Mouse (Mus musculus) forebrain, embryonic 15.5 days (tissue): Measurements from ENCODE around the gene Rem1. TPM values are rescaled to one million over a fixed set of nuclear protein-coding genes. Genes with fewer than 3 reads are reported as not detected.
A peak's percentile ranks its signal among the peaks of the same experiment; 100 is the strongest.

Experiments used
- ATAC-seq: fragments of 200-750 bp; cut with Nextera tagmentation; replicated peaks from 2 replicates; pipeline ENCODE4 v1.8.0; 2017; ENCODE audit warnings: mild to moderate bottlenecking, moderate TSS enrichment, moderate library complexity
- H3K27ac ChIP-seq: fragments of 300-500 bp; sonication (generic); replicated peaks from 2 replicates; pipeline ENCODE4 v1.5.1; 2015; ENCODE audit warnings: mild to moderate bottlenecking, inconsistent platforms
- H3K27me3 ChIP-seq: fragments of 300-500 bp; sonication (generic); 2 replicates; pipeline ENCODE4 v1.6.1; 2015; ENCODE audit warnings: inconsistent platforms
- H3K36me3 ChIP-seq: fragments of 300-500 bp; sonication (generic); 2 replicates; pipeline ENCODE4 v1.6.1; 2015; ENCODE audit warnings: mild to moderate bottlenecking, inconsistent platforms
- H3K4me1 ChIP-seq: fragments of 300-500 bp; sonication (generic); 2 replicates; pipeline ENCODE4 v1.6.1; 2015; ENCODE audit warnings: inconsistent platforms
- H3K4me2 ChIP-seq: fragments of 300-500 bp; sonication (generic); replicated peaks from 2 replicates; pipeline ENCODE4 v1.6.1; 2015; ENCODE audit warnings: mild to moderate bottlenecking, inconsistent platforms
- H3K4me3 ChIP-seq: fragments of 300-500 bp; sonication (generic); 2 replicates; pipeline ENCODE4 v1.5.1; 2015; ENCODE audit warnings: mild to moderate bottlenecking, inconsistent platforms
- H3K9ac ChIP-seq: fragments of 300-500 bp; sonication (generic); replicated peaks from 2 replicates; pipeline ENCODE4 v1.6.1; 2015; ENCODE audit warnings: mild to moderate bottlenecking, inconsistent platforms
- H3K9me3 ChIP-seq: fragments of 300-500 bp; sonication (generic); 2 replicates; pipeline ENCODE4 v1.6.1; 2016; ENCODE audit warnings: inconsistent platforms
- WGBS: fragments of 180-500 bp; shearing (Covaris S2); methylation state at CpG from one replicate; pipeline ENCODE4 v1.1.7; 2015; ENCODE audit warnings: mixed read lengths; 5-methylcytosine and 5-hydroxymethylcytosine counted together
- polyA plus RNA-seq: library from polyadenylated mRNA; unstranded; fragments of >200 nt; fragmentation: Nextera tagmentation; extraction: Ambion mirVana; gene quantifications from 2 replicates; pipeline ENCODE4 v1.2.1, GENCODE M21; 2015

The Rem1 gene
- polyA plus RNA-seq, 1 experiment from 2014 or later = 0.62 TPM

- Histone ChIP-seq H3K4me3 (peak overlapping the region; percentile 7; the same call in 1 of the 2 replicates), H3K4me1 (no peaks in the 10 kb centered on the region), H3K9me3 (no peaks in the 10 kb centered on the region), H3K4me2 (peak overlapping the region; percentile 33), H3K9ac (no peak overlapping the region), H3K27ac (no peak overlapping the region), H3K27me3 (peaks cover 8% of the 10 kb centered on the region; the same call in 1 of the 2 replicates), H3K36me3 (no peaks in the 10 kb centered on the region)
- no peak for ATAC-seq
- 48% methylated on average over 17 of the region's 17 CpGs for WGBS
Measured at GRCm38 (mm10) chr2:152633334-152633733, 6.6 kb downstream of the Rem1 start.

GRCm38 (mm10) chr2:152634311-152634710, 7.6 kb downstream of the Rem1 start:
- no peak overlapping the region for H3K4me3 ChIP-seq
- H3K27me3 ChIP-seq = no peaks in the 10 kb centered on the region
- H3K4me2 ChIP-seq = no peak overlapping the region
- no peak overlapping the region for H3K9ac ChIP-seq
- no peaks in the 10 kb centered on the region for H3K9me3 ChIP-seq
- H3K36me3 ChIP-seq = no peaks in the 10 kb centered on the region
- ATAC-seq = no peak
- 78% methylated on average over 29 of the region's 29 CpGs for WGBS
- no peaks in the 10 kb centered on the region for H3K4me1 ChIP-seq
- no peak overlapping the region for H3K27ac ChIP-seq

- Histone ChIP-seq H3K9me3 (no peaks in the 10 kb centered on the region), H3K27ac (no peak overlapping the region), H3K9ac (no peak overlapping the region), H3K4me3 (no peak overlapping the region), H3K4me1 (peaks cover 4% of the 10 kb centered on the region; the same call in 1 of the 2 replicates), H3K27me3 (no peaks in the 10 kb centered on the region), H3K4me2 (no peak overlapping the region), H3K36me3 (no peaks in the 10 kb centered on the region)
- no peak for ATAC-seq
- 80% methylated on average over 23 of the region's 23 CpGs for WGBS
Measured at GRCm38 (mm10) chr2:152636246-152637005, 9.7 kb downstream of the Rem1 start.

- Histone ChIP-seq H3K4me2 (no peak overlapping the region), H3K4me3 (no peak overlapping the region), H3K9me3 (no peaks in the 10 kb centered on the region), H3K27me3 (no peaks in the 10 kb centered on the region), H3K4me1 (peaks cover 4% of the 10 kb centered on the region; the same call in 1 of the 2 replicates), H3K36me3 (no peaks in the 10 kb centered on the region), H3K9ac (no peak overlapping the region), H3K27ac (no peak overlapping the region)
- ATAC-seq = no peak
- WGBS = 88% methylated on average over 6 of the region's 6 CpGs
Measured at GRCm38 (mm10) chr2:152637006-152637322, 10.2 kb downstream of the Rem1 start.

- Histone ChIP-seq H3K4me2 (no peak overlapping the region), H3K36me3 (no peaks in the 10 kb centered on the region), H3K4me1 (peaks cover 4% of the 10 kb centered on the region; the same call in 1 of the 2 replicates), H3K4me3 (no peak overlapping the region), H3K9me3 (no peaks in the 10 kb centered on the region), H3K27ac (no peak overlapping the region), H3K9ac (no peak overlapping the region), H3K27me3 (no peaks in the 10 kb centered on the region)
- WGBS = 97% methylated on average over 4 of the region's 4 CpGs
- no peak for ATAC-seq
Measured at GRCm38 (mm10) chr2:152637381-152637780, 10.6 kb downstream of the Rem1 start.

GRCm38 (mm10) chr2:152638865-152639264, 12.1 kb downstream of the Rem1 start:
- H3K27me3 ChIP-seq = no peaks in the 10 kb centered on the region
- no peak overlapping the region for H3K9ac ChIP-seq
- no peak for ATAC-seq
- H3K9me3 ChIP-seq = no peaks in the 10 kb centered on the region
- H3K4me3 ChIP-seq = no peak overlapping the region
- no peak overlapping the region for H3K4me2 ChIP-seq
- H3K27ac ChIP-seq = no peak overlapping the region
- H3K4me1 ChIP-seq = peaks cover 4% of the 10 kb centered on the region; the same call in 1 of the 2 replicates
- no peaks in the 10 kb centered on the region for H3K36me3 ChIP-seq
- WGBS = 65% methylated on average over 6 of the region's 6 CpGs

- H3K4me2 ChIP-seq = no peak overlapping the region
- H3K9me3 ChIP-seq = no peaks in the 10 kb centered on the region
- H3K4me1 ChIP-seq = peaks cover 4% of the 10 kb centered on the region; the same call in 1 of the 2 replicates
- 18% methylated on average over 11 of the region's 11 CpGs for WGBS
- H3K27ac ChIP-seq = no peak overlapping the region
- H3K4me3 ChIP-seq = no peak overlapping the region
- ATAC-seq = no peak
- H3K27me3 ChIP-seq = no peaks in the 10 kb centered on the region
- H3K9ac ChIP-seq = no peak overlapping the region
- H3K36me3 ChIP-seq = no peaks in the 10 kb centered on the region
Measured at GRCm38 (mm10) chr2:152639406-152640113, 12.8 kb downstream of the Rem1 start.

- Histone ChIP-seq H3K4me3 (no peak overlapping the region), H3K9me3 (no peaks in the 10 kb centered on the region), H3K4me2 (no peak overlapping the region), H3K4me1 (peaks cover 16% of the 10 kb centered on the region), H3K27me3 (no peaks in the 10 kb centered on the region), H3K36me3 (no peaks in the 10 kb centered on the region), H3K9ac (no peak overlapping the region), H3K27ac (peak overlapping the region; percentile 91; the same call in 1 of the 2 replicates)
- ATAC-seq = no peak
- 83% methylated on average over 10 of the region's 10 CpGs for WGBS
Measured at GRCm38 (mm10) chr2:152652901-152653620, 26.3 kb downstream of the Rem1 start.

- Histone ChIP-seq H3K4me3 (0 out of 2 replicates have a peak overlapping the region, but pooled peaks have one; percentile 15), H3K4me1 (peaks cover 16% of the 10 kb centered on the region), H3K9me3 (no peaks in the 10 kb centered on the region), H3K27ac (peak overlapping the region; percentile 91), H3K9ac (0 out of 2 replicates have a peak overlapping the region, but pooled peaks have one; percentile 13), H3K27me3 (no peaks in the 10 kb centered on the region), H3K4me2 (peak overlapping the region; percentile 34), H3K36me3 (no peaks in the 10 kb centered on the region)
- peak; percentile 92 for ATAC-seq
- WGBS = 47% methylated on average over 14 of the region's 14 CpGs
Measured at GRCm38 (mm10) chr2:152653874-152654715, 27.3 kb downstream of the Rem1 start.

GRCm38 (mm10) chr2:152657398-152657797, 30.6 kb downstream of the Rem1 start:
- Histone ChIP-seq H3K9ac (no peak overlapping the region), H3K4me2 (no peak overlapping the region), H3K4me1 (peaks cover 16% of the 10 kb centered on the region), H3K36me3 (no peaks in the 10 kb centered on the region), H3K9me3 (no peaks in the 10 kb centered on the region), H3K27me3 (no peaks in the 10 kb centered on the region), H3K27ac (no peak overlapping the region), H3K4me3 (no peak overlapping the region)
- WGBS = 64% methylated on average over 10 of the region's 10 CpGs
- no peak for ATAC-seq

- Histone ChIP-seq H3K9me3 (no peaks in the 10 kb centered on the region), H3K4me3 (no peak overlapping the region), H3K9ac (no peak overlapping the region), H3K4me2 (no peak overlapping the region), H3K36me3 (no peaks in the 10 kb centered on the region), H3K27ac (no peak overlapping the region), H3K27me3 (no peaks in the 10 kb centered on the region), H3K4me1 (no peaks in the 10 kb centered on the region)
- no peak for ATAC-seq
- WGBS = 85% methylated on average over 6 of the region's 6 CpGs
Measured at GRCm38 (mm10) chr2:152661163-152661562, 34.4 kb downstream of the Rem1 start.
